Mouse (Mus musculus) heart, adult 2 months (tissue): Measurements from ENCODE around the gene Grin2b. TPM values are rescaled to one million over a fixed set of nuclear protein-coding genes. Genes with fewer than 3 reads are reported as not detected.

Experiments
- DNase-seq, 2 experiments: peaks; one replicate each; pipeline ENCODE4 v3.0.0; 2021
- H3K27ac ChIP-seq: fragments of 200-600 bp; 2 replicates; pipeline ENCODE4 v1.8.1; 2022
- H3K27me3 ChIP-seq: fragments of 200-500 bp; 2 replicates; pipeline ENCODE4 v1.6.1; 2012; ENCODE audit warnings: mild to moderate bottlenecking, low read length, inconsistent platforms, mixed read lengths; ENCODE audit not compliant: control insufficient read depth, insufficient read depth
- H3K36me3 ChIP-seq: fragments of 200-500 bp; 2 replicates; pipeline ENCODE4 v1.6.1; 2012; ENCODE audit warnings: low read length, inconsistent platforms; ENCODE audit not compliant: control insufficient read depth, insufficient read depth
- H3K4me1 ChIP-seq: fragments of 200-500 bp; 2 replicates; pipeline ENCODE4 v1.6.1; 2011; ENCODE audit warnings: low read length; ENCODE audit not compliant: control insufficient read depth, insufficient read depth
- H3K4me3 ChIP-seq: fragments of 200-600 bp; 2 replicates; pipeline ENCODE4 v1.8.1; 2022
- H3K79me2 ChIP-seq: fragments of 200-500 bp; replicated peaks from 2 replicates; pipeline ENCODE4 v1.6.1; 2012; ENCODE audit warnings: mild to moderate bottlenecking, inconsistent platforms, low read length, moderate library complexity, mixed read lengths; ENCODE audit not compliant: control insufficient read depth, insufficient read depth
- H3K9ac ChIP-seq: fragments of 200-500 bp; 2 replicates; pipeline ENCODE4 v1.6.1; 2012; ENCODE audit warnings: low read depth, mild to moderate bottlenecking, control low read depth, inconsistent platforms, low read length, mixed read lengths
- CTCF ChIP-seq: fragments of 200-600 bp; IDR thresholded peaks from 2 replicates; pipeline ENCODE4 v1.8.1; 2022; ENCODE audit warnings: antibody characterized with exemption, mild to moderate bottlenecking, moderate library complexity
- EP300 ChIP-seq: fragments of 200-500 bp; IDR thresholded peaks from 2 replicates; pipeline ENCODE4 v1.6.1; 2011; ENCODE audit warnings: low read depth, low read length, control low read depth; ENCODE audit not compliant: insufficient read depth
- POLR2A ChIP-seq: fragments of 200-500 bp; IDR thresholded peaks from 2 replicates; pipeline ENCODE4 v1.6.1; 2011; ENCODE audit warnings: mild to moderate bottlenecking, low read depth, low read length, control low read depth; ENCODE audit not compliant: insufficient read depth
- WGBS: fragments of 180-500 bp; shearing (Covaris S2); methylation state at CpG from one replicate; pipeline ENCODE4 v1.1.7; 2018; 5-methylcytosine and 5-hydroxymethylcytosine counted together
- intact Hi-C: fragments of 180-260 bp; cut with DNase I; formaldehyde crosslinking; loops from one replicate; pipeline ENCODE4 v1.15.1; 2025
- polyA plus RNA-seq: library from polyadenylated mRNA; depleted of rRNA; stranded (reverse); fragments of >200 nt; gene quantifications from 2 replicates; pipeline ENCODE4 v1.2.3, GENCODE M21; 2012
- total RNA-seq, 2 experiments: library from RNA; stranded (reverse); gene quantifications; 2 replicates each; pipeline ENCODE4 v1.2.3; 2021

Gene Grin2b
- total and polyA plus RNA-seq, 3 experiments: 0.02 TPM; not detected in 2

GRCm38 (mm10) chr6:135865832-135866231 lies 307.5 kb downstream of the Grin2b start:
- Histone ChIP-seq H3K4me1 (no peaks in the 10 kb centered on the region), H3K27ac (no peak overlapping the region), H3K4me3 (no peak overlapping the region), H3K9ac (no peak overlapping the region), H3K27me3 (no peaks in the 10 kb centered on the region), H3K36me3 (no peaks in the 10 kb centered on the region), H3K79me2 (no peaks in the 10 kb centered on the region)
- TF ChIP-seq EP300 (no peak), POLR2A (no peak), CTCF (no peak)
- intact Hi-C loops: no loop called here
- 73% methylated on average over 7 of the region's 7 CpGs for WGBS
- no peak for DNase-seq

- Histone ChIP-seq H3K4me3 (no peak overlapping the region), H3K79me2 (no peaks in the 10 kb centered on the region), H3K9ac (no peak overlapping the region), H3K27me3 (no peaks in the 10 kb centered on the region), H3K4me1 (no peaks in the 10 kb centered on the region), H3K36me3 (no peaks in the 10 kb centered on the region), H3K27ac (no peak overlapping the region)
- DNase-seq: no peak
- 74% methylated on average over 5 of the region's 5 CpGs for WGBS
- intact Hi-C loops: no loop called here
- TF ChIP-seq CTCF: no peak
Observed at GRCm38 (mm10) chr6:135863965-135864364, 309.3 kb downstream of the Grin2b start.

- H3K27ac ChIP-seq: no peak overlapping the region
- H3K4me1 ChIP-seq: no peaks in the 10 kb centered on the region
- no peak for TF ChIP-seq POLR2A
- no peak for TF ChIP-seq CTCF
- no peak for TF ChIP-seq EP300
- no peaks in the 10 kb centered on the region for H3K27me3 ChIP-seq
- peak in 1 of 2 experiments; percentile 5 for DNase-seq
- intact Hi-C loops: no loop called here
- WGBS: 51% methylated on average over 8 of the region's 8 CpGs
- H3K9ac ChIP-seq: no peak overlapping the region
- H3K4me3 ChIP-seq: no peak overlapping the region
- H3K36me3 ChIP-seq: no peaks in the 10 kb centered on the region
- no peaks in the 10 kb centered on the region for H3K79me2 ChIP-seq
Observed at GRCm38 (mm10) chr6:135859502-135859901, 313.8 kb downstream of the Grin2b start.

DNA sequence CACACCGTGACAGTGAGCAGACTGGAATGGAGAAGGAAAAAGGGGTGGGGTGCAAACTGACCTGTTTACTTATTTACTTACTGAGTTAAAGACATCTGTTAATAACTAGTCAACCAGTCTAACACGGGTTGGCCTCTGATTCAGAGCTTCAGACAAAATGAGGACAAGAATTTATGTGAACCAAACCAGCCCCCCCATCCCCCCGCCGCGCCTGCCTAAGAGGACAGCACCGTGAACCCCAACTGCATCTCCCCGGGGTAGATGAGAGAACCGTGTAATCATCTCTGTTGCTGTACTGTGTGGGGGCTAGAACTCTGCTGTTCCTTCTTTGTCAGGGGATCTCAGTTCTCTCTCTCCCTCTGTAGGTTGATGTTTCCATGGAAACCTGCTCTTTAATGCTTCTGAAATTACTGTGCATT lies 319.1 kb downstream of the Grin2b start:
- no peak for DNase-seq
- no peaks in the 10 kb centered on the region for H3K36me3 ChIP-seq
- WGBS: 77% methylated on average over 8 of the region's 8 CpGs
- H3K27me3 ChIP-seq: no peaks in the 10 kb centered on the region
- no peak for TF ChIP-seq CTCF
- TF ChIP-seq EP300: no peak
- no peak for TF ChIP-seq POLR2A
- H3K27ac ChIP-seq: no peak overlapping the region
- no peak overlapping the region for H3K4me3 ChIP-seq
- intact Hi-C loops: no loop called here
- no peaks in the 10 kb centered on the region for H3K4me1 ChIP-seq
- no peaks in the 10 kb centered on the region for H3K79me2 ChIP-seq
- H3K9ac ChIP-seq: no peak overlapping the region

GRCm38 (mm10) chr6:135843755-135844154 lies 329.6 kb downstream of the Grin2b start:
- H3K79me2 ChIP-seq: no peaks in the 10 kb centered on the region
- intact Hi-C loops: no loop called here
- H3K4me1 ChIP-seq: no peaks in the 10 kb centered on the region
- 82% methylated on average over 3 of the region's 3 CpGs for WGBS
- no peak for TF ChIP-seq CTCF
- no peak for TF ChIP-seq POLR2A
- TF ChIP-seq EP300: no peak
- H3K9ac ChIP-seq: no peak overlapping the region
- H3K4me3 ChIP-seq: no peak overlapping the region
- no peaks in the 10 kb centered on the region for H3K36me3 ChIP-seq
- no peak overlapping the region for H3K27ac ChIP-seq
- H3K27me3 ChIP-seq: peaks cover 2% of the 10 kb centered on the region; the same call in 1 of the 2 replicates
- DNase-seq: no peak

DNA sequence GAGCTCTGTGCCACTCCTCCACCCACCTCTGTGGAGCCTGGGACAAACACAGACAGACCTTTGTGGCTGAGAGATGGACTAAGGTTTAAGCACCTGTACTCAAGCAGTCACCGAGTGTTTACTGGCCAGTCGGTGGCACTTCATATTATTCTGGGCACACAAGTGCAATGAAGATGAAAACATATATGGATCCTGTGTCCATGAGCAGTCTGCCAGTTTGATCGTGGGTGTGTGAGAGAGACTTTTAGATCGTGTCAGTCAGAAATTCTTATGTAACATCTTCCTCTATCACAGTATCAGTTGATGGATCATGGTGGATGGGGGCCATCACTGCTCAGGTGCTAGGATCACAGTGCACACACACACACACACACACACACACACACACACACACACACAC lies 337.0 kb downstream of the Grin2b start:
- Histone ChIP-seq H3K79me2 (no peaks in the 10 kb centered on the region), H3K27ac (no peak overlapping the region), H3K4me3 (no peak overlapping the region), H3K9ac (no peak overlapping the region), H3K4me1 (no peaks in the 10 kb centered on the region), H3K36me3 (no peaks in the 10 kb centered on the region), H3K27me3 (no peaks in the 10 kb centered on the region)
- intact Hi-C loops: no loop called here
- TF ChIP-seq EP300 (no peak), CTCF (no peak), POLR2A (no peak)
- DNase-seq: no peak
- WGBS: 84% methylated on average over 4 of the region's 4 CpGs

DNA sequence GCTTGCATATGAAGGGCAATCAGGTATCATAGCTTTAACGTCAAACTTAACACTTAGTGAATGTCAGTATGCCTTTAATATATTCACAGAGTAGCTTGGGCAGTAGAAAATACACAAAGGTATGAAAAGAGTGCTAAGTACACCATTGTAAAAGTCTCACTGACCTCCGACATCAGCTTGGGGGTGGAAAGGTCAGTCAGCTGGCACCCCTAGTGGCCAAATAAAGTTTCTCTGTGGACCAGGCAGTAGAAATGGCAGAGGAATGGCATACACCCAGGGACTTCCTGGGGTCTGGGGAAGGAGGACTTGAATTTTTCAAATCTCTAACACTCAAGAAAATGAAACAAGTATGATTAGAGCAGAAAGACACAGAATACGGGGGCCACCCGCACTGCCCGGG lies 339.8 kb downstream of the Grin2b start:
- Histone ChIP-seq H3K4me1 (no peaks in the 10 kb centered on the region), H3K27me3 (no peaks in the 10 kb centered on the region), H3K27ac (no peak overlapping the region), H3K9ac (no peak overlapping the region), H3K79me2 (no peaks in the 10 kb centered on the region), H3K36me3 (no peaks in the 10 kb centered on the region), H3K4me3 (no peak overlapping the region)
- DNase-seq: no peak
- no peak for TF ChIP-seq POLR2A
- no peak for TF ChIP-seq CTCF
- no peak for TF ChIP-seq EP300
- 60% methylated on average over 5 of the region's 5 CpGs for WGBS
- intact Hi-C loops: no loop called here
